Mouse (Mus musculus): ENCODE results near the gene Cnga4.
"Not testable (repeated sequence)": the region's sequence is repeated elsewhere in the genome, so short reads cannot be mapped to it uniquely, and the experiment has no call there.

Cnga4 gene

DNA sequence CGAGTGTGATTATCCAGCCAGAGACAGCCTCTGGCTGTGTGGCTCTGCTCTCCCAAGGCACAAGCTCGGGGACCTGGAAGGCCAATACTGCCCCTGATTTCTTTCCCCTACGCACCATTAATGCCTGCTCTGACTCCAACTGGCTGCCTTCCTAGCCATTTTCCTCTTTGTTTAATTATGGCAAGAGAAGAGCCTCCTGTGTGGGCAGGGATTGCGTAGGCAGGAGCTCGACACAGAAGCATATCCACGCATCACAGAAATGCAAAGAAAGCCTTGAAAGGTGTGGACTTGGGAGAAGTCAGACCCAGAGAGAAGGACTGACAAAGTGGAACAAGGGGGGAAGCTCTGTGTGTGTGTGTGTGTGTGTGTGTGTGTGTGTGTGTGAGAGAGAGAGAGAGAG lies 10.0 kb downstream of the Cnga4 start:
- no peak for DNase-seq (ENCODE audit: low read depth, low spot score)

DNA sequence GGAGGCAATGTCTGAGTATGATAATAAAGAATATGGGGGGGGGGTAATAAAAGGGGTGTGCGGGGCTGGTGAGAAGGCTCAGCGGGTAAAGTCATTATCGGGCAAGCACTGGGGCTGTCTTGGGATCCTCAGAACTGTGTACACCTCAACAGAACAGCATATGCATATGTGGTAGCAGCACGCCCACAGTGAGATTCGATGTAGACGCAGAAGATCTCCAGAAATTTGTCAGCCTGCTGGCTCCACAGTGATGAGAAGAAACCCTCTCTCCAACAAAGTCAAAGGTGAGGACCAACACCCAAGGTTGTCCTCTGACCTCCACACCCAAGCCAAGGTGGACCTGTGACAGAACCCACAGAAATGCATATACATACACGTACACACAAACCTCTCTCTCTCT lies 12.2 kb downstream of the Cnga4 start:
- DNase-seq (ENCODE audit: low read depth, low spot score) = no peak

DNA sequence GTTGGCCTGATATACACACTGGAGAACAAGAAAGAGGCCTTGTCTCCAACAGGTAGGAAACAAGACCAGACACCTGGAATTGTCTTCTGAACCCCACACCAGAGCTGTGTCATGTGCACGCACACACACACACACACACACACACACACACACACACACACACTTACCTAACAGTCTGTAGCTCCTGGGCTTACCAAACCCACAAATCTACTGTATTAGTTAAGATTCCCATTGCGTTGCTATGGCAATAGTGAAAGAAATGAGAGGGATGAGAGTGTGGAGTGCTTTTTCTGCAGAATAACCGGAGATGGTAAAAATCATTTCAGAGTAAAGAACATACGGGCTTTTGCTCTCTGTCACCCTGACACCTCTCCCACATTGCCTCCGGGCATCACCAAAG lies 13.7 kb downstream of the Cnga4 start:
- no peak for DNase-seq (ENCODE audit: low read depth, low spot score)

DNA sequence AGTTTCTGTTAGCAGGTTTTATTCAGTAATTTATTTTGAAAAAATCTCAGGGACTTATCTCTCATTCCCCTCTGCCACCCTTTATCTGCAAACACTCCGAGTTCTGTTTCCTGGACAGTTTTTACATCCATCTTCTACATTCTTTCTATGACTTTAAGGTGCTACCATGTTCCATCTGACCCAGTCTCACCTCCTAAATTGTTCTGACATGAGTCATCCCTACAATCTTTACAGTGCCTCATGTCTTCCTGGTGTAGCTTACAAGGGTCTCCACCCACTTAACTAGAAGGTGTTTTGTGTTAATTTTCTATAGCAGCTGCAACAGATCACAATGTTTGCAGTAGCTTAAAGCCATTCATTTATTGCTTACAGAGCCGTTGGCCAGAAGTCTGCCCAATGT lies 16.5 kb downstream of the Cnga4 start:
- no peak for DNase-seq (ENCODE audit: low read depth, low spot score)

GRCm38 (mm10) chr7:105424368-105424767 lies 20.0 kb downstream of the Cnga4 start:
- DNase-seq (ENCODE audit: low read depth, low spot score) = no peak

DNA sequence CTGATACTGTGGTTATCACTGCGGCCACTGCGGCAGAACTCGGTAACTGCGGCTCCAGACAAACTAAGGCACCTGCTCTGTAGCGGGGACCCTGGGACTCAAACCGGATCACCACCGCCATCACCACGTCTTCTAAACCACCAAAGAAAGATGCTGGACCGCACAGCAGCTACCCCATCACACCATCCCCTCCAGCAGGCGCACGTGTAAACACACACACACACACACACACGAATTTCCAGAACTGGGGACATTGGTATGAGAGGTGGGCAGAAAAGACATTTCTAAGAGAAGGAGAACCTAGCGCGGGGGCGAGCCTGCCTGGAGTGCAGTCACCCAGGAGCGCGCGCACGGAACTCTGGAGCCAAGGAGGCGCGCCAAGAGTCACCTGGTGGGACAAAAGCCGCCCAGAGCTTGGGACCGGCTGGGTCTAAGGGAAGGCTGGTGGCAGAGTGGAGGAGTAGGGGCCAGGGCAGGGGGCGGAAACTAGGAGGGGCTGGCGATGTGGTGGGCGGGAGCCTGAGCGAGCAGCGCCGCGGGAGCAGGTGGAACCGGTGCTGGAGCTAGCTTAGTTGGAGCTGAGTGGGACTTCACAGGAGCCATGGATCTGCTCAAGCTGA lies 21.2 kb downstream of the Cnga4 start, which contains the start of gene Cckbr:
Cckbr (plus strand) TSS at position 308 of the 620 bp plus-strand sequence.
- peak; percentile 80 for DNase-seq (ENCODE audit: low read depth, low spot score)

- no peak for DNase-seq (ENCODE audit: low read depth, low spot score)
Measured at GRCm38 (mm10) chr7:105426051-105426450, 21.7 kb downstream of the Cnga4 start.

DNA sequence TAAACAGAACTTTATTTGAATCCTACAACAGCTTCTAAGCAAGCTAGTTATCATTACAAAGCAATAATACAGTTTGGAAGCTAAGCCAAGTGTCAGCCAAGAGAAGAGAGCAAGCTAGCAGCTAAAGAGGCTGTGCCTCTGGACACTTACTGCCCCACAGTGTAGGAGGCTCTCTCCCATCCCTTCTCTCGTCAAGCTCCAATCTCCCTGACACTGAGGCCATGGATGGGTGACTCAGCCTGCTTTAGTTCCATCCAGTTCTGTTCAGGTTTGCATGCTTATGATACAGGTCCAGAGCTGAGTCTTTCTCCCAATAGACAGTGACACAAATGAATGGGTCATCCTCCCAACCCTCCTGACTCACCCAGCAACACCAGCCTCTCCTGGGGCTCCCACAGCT lies 27.7 kb downstream of the Cnga4 start:
- no peak for DNase-seq (ENCODE audit: low read depth, low spot score)

DNA sequence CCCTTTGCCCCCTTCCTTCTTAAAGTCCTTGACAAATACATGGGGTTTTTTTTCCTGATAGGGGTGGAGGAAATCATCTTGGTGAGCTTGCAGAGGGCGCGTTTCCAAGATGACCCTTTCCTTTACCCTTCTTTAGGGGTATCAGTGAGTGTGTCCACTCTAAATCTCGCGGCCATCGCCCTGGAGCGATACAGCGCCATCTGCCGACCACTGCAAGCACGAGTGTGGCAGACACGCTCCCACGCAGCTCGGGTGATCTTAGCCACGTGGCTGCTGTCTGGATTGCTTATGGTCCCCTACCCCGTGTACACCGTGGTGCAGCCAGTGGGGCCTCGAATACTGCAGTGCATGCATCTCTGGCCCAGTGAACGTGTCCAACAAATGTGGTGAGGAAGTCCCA lies 29.5 kb downstream of the Cnga4 start:
- peak; percentile 43 for DNase-seq (ENCODE audit: low read depth, low spot score)

DNA sequence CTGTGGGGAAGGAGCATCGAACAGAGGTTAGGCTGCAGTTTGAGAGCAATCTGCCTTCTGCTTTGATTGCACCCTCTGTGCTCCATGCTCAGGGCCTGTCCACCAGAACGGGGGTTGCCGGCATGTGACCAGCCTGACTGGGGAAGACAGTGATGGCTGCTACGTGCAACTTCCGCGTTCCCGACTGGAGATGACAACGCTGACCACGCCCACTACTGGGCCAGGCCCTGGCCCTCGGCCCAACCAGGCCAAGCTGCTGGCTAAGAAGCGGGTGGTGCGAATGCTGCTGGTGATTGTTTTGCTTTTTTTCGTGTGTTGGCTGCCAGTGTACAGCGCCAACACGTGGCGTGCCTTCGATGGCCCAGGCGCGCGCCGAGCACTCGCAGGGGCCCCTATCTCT lies 30.4 kb downstream of the Cnga4 start:
- peak; percentile 69 for DNase-seq (ENCODE audit: low read depth, low spot score)

DNA sequence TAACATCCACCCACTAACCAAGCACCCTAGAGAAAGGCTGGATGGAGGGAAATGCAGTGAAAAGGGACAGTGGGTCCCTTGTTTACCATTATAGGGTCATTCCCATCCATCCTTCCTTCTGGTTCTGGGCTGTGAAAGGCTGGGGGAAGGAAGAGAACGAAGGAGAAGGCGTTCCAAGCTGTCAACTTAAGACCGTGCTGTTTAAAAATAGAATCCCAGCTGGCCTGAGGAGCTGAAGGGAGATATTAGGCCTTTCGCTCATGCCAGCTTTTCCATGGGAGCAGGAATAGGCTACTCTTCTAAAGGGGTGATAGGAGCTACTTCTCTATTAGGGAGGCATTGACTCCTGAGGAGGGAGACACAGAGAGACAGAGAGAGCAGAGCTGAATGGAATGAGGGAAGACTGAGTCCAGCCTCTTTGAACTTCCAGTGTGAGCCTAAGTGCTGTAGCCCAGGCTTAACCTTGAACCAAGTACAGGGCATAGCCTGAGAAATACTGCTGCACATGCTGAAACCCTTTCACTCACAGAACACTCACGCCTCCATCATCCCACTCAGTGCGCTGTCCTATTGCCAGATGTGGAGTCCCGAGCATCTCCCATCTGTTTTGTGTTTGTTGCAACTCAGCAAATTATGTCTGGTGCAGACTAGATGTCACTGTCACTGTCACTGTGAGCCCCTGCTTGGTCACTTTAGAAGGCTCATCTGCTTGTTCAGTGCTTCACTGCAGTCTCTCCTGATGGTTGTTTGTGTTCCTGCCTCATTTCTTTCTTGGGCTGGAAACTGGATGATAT lies 33.8 kb downstream of the Cnga4 start:
- no peak for DNase-seq (ENCODE audit: low read depth, low spot score)

DNA sequence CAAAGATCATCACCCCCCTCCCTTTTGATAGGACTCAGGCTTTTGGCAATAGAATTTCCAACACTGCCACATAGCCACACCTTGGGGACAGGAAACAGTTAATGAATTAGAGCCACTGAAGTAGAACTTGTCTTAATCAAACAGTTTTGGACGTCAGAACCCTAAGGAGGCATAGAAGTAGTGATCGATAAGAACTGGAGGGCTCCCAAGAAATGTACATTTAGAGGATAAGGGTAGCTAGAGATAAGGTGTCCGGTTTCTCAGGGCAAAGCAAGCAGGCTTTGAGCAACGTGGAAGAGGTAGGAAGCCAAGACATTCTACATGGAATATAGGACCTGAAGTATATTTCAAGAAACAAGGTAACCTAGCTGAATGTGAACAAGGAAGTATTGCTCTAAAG lies 37.1 kb downstream of the Cnga4 start:
- DNase-seq (ENCODE audit: low read depth, low spot score) = no peak

GRCm38 (mm10) chr7:105445076-105445475 lies 40.7 kb downstream of the Cnga4 start:
- DNase-seq (ENCODE audit: low read depth, low spot score) = peak; percentile 79

- not testable (repeated sequence) for DNase-seq (ENCODE audit: low read depth, low spot score)
Measured at GRCm38 (mm10) chr7:105453345-105453744, 49.0 kb downstream of the Cnga4 start.
